Mouse (Mus musculus) hindbrain, embryonic 15.5 days (tissue): ENCODE results near the gene Hnrnpdl. TPM values are rescaled to one million over a fixed set of nuclear protein-coding genes. Genes with fewer than 3 reads are reported as not detected.

Experiments
- ATAC-seq: fragments of 200-750 bp; cut with Nextera tagmentation; 2 replicates; pipeline ENCODE4 v1.8.0; 2017; ENCODE audit warnings: low read depth, moderate number of reproducible peaks, moderate TSS enrichment; ENCODE audit not compliant: low FRiP score
- H3K27ac ChIP-seq: fragments of 300-500 bp; sonication (generic); replicated peaks from 2 replicates; pipeline ENCODE4 v1.5.1; 2015; ENCODE audit warnings: mild to moderate bottlenecking, inconsistent platforms
- H3K27me3 ChIP-seq: fragments of 300-500 bp; sonication (generic); 2 replicates; pipeline ENCODE4 v1.6.1; 2015; ENCODE audit warnings: control low read depth, inconsistent platforms
- H3K36me3 ChIP-seq: fragments of 300-500 bp; sonication (generic); 2 replicates; pipeline ENCODE4 v1.6.1; 2015; ENCODE audit warnings: control low read depth, inconsistent platforms
- H3K4me1 ChIP-seq: fragments of 300-500 bp; sonication (generic); replicated peaks from 2 replicates; pipeline ENCODE4 v1.6.1; 2015; ENCODE audit warnings: control low read depth, inconsistent platforms
- H3K4me2 ChIP-seq: fragments of 300-500 bp; sonication (generic); 2 replicates; pipeline ENCODE4 v1.6.1; 2015; ENCODE audit warnings: moderate library complexity, mild to moderate bottlenecking, inconsistent platforms
- H3K4me3 ChIP-seq: fragments of 300-500 bp; sonication (generic); 2 replicates; pipeline ENCODE4 v1.5.1; 2015; ENCODE audit warnings: mild to moderate bottlenecking, inconsistent platforms
- H3K9ac ChIP-seq: fragments of 300-500 bp; sonication (generic); 2 replicates; pipeline ENCODE4 v1.6.1; 2015; ENCODE audit warnings: inconsistent platforms
- H3K9me3 ChIP-seq: fragments of 300-500 bp; sonication (generic); 2 replicates; pipeline ENCODE4 v1.6.1; 2016; ENCODE audit warnings: control low read depth, inconsistent platforms
- WGBS: fragments of 180-500 bp; shearing (Covaris S2); methylation state at CpG from one replicate; pipeline ENCODE4 v1.1.7; 2015; 5-methylcytosine and 5-hydroxymethylcytosine counted together
- polyA plus RNA-seq: library from polyadenylated mRNA; unstranded; fragments of >200 nt; fragmentation: Nextera tagmentation; extraction: Ambion mirVana; gene quantifications from 2 replicates; pipeline ENCODE4 v1.2.1, GENCODE M21; 2015

Gene Hnrnpdl
- polyA plus RNA-seq, 1 experiment from 2014 or later = 197 TPM

DNA sequence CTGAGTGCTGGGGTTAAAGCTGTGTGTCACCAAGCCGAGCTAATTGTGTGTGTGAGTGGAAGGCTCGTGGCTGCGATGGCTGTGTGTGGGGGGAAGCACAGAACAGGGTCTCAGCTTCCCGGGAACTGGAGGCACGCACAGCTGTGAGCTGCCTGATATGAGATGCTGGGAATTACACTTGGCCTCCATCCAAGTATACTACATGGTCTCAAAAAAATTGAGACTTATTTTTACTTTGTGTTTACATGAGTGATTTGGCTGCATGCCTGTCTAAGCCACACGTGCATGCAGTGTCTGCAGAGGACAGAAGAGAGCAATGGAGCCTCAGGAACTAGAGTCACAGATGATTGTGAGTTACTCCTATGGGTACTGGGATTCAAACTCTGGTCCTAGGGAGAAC, 9.4 kb downstream of the Hnrnpdl start:
- H3K27ac ChIP-seq = peak overlapping the region; percentile 35; the same call in 1 of the 2 replicates
- 15% methylated on average over 6 of the region's 6 CpGs for WGBS
- H3K4me1 ChIP-seq = peaks cover 13% of the 10 kb centered on the region
- H3K4me2 ChIP-seq = no peak overlapping the region
- H3K4me3 ChIP-seq = no peak overlapping the region
- H3K27me3 ChIP-seq = no peaks in the 10 kb centered on the region
- ATAC-seq = peak; percentile 81
- H3K9ac ChIP-seq = no peak overlapping the region
- H3K36me3 ChIP-seq = peaks cover 32% of the 10 kb centered on the region
- H3K9me3 ChIP-seq = no peaks in the 10 kb centered on the region

GRCm38 (mm10) chr5:100024868-100025267, 14.6 kb downstream of the Hnrnpdl start:
- 94% methylated on average over 1 of the region's 1 CpGs for WGBS
- no peak for ATAC-seq

GRCm38 (mm10) chr5:100024403-100024802, 15.1 kb downstream of the Hnrnpdl start:
- Histone ChIP-seq H3K9me3 (no peaks in the 10 kb centered on the region), H3K27ac (no peak overlapping the region), H3K4me3 (no peak overlapping the region), H3K27me3 (no peaks in the 10 kb centered on the region), H3K36me3 (no peaks in the 10 kb centered on the region), H3K9ac (no peak overlapping the region), H3K4me1 (no peaks in the 10 kb centered on the region), H3K4me2 (no peak overlapping the region)
- no peak for ATAC-seq
- WGBS = 86% methylated on average over 5 of the region's 5 CpGs

More at GRCm38 (mm10) chr5:100024868-100025267, 14.6 kb downstream of the Hnrnpdl start:
- Histone ChIP-seq H3K9ac (no peak overlapping the region), H3K4me2 (no peak overlapping the region), H3K27me3 (no peaks in the 10 kb centered on the region), H3K9me3 (no peaks in the 10 kb centered on the region), H3K4me1 (peaks cover under 1% of the 10 kb centered on the region), H3K36me3 (no peaks in the 10 kb centered on the region), H3K27ac (no peak overlapping the region), H3K4me3 (no peak overlapping the region)

DNA sequence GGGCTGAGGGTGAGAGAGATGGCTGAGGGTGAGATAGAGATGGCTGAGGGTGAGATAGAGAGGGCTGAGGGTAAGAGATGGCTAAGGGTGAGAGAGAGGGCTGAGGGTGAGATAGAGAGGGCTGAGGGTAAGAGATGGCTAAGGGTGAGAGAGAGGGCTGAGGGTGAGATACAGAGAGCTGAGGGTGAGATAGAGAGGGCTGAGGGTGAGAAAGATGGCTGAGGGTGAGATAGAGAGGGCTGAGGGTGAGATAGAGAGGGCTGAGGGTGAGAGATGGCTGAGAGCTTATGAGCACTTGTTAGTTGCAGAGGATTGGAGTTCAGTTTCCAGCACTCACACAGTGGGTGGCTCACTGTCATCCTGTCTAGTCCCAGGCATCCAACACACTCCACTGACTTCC, 19.4 kb downstream of the Hnrnpdl start:
- no peak for ATAC-seq
- Histone ChIP-seq H3K36me3 (no peaks in the 10 kb centered on the region), H3K27me3 (no peaks in the 10 kb centered on the region), H3K9me3 (no peaks in the 10 kb centered on the region), H3K4me1 (no peaks in the 10 kb centered on the region), H3K4me3 (no peak overlapping the region), H3K4me2 (no peak overlapping the region), H3K27ac (no peak overlapping the region), H3K9ac (no peak overlapping the region)

- H3K4me1 ChIP-seq = no peaks in the 10 kb centered on the region
Measured at GRCm38 (mm10) chr5:100012599-100012998, 26.9 kb downstream of the Hnrnpdl start.

GRCm38 (mm10) chr5:100008485-100008884, 31.0 kb downstream of the Hnrnpdl start:
- H3K27me3 ChIP-seq = no peaks in the 10 kb centered on the region
- no peak overlapping the region for H3K9ac ChIP-seq
- ATAC-seq = no peak
- H3K27ac ChIP-seq = no peak overlapping the region
- no peaks in the 10 kb centered on the region for H3K4me1 ChIP-seq
- no peak overlapping the region for H3K4me2 ChIP-seq
- 63% methylated on average over 3 of the region's 3 CpGs for WGBS
- H3K9me3 ChIP-seq = no peaks in the 10 kb centered on the region
- no peaks in the 10 kb centered on the region for H3K36me3 ChIP-seq
- H3K4me3 ChIP-seq = no peak overlapping the region

More at GRCm38 (mm10) chr5:100012599-100012998, 26.9 kb downstream of the Hnrnpdl start:
- Histone ChIP-seq H3K36me3 (no peaks in the 10 kb centered on the region), H3K4me3 (no peak overlapping the region), H3K27ac (no peak overlapping the region), H3K9ac (no peak overlapping the region), H3K4me2 (no peak overlapping the region), H3K27me3 (no peaks in the 10 kb centered on the region), H3K9me3 (no peaks in the 10 kb centered on the region)
- no peak for ATAC-seq
- 93% methylated on average over 9 of the region's 9 CpGs for WGBS

DNA sequence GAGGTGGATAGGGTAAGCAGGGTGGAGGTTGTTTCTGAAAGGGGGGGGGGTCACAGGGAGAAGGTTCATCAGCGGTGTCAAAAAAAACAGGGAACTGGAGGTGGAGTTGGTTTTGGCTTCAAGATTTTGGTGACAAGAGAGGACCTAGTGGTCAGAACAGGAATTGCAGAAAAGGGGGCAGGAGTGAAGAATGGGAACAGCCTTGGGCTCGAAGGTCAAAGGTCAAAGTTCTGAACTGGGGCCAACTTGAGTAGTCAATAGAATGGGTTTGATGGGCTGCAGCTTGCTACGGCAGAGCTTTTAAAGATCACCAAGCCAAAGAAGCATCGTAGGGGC, 32.5 kb downstream of the Hnrnpdl start:
- 77% methylated on average over 4 of the region's 4 CpGs for WGBS
- H3K36me3 ChIP-seq = no peaks in the 10 kb centered on the region
- no peak overlapping the region for H3K4me3 ChIP-seq
- H3K27ac ChIP-seq = no peak overlapping the region
- H3K9me3 ChIP-seq = no peaks in the 10 kb centered on the region
- no peaks in the 10 kb centered on the region for H3K27me3 ChIP-seq
- H3K9ac ChIP-seq = no peak overlapping the region
- no peak for ATAC-seq
- no peaks in the 10 kb centered on the region for H3K4me1 ChIP-seq
- no peak overlapping the region for H3K4me2 ChIP-seq

- H3K4me2 ChIP-seq = no peak overlapping the region
- no peak overlapping the region for H3K27ac ChIP-seq
- ATAC-seq = no peak
- H3K4me1 ChIP-seq = no peaks in the 10 kb centered on the region
- no peak overlapping the region for H3K4me3 ChIP-seq
- no peaks in the 10 kb centered on the region for H3K27me3 ChIP-seq
- 95% methylated on average over 4 of the region's 4 CpGs for WGBS
- H3K9ac ChIP-seq = no peak overlapping the region
- no peaks in the 10 kb centered on the region for H3K36me3 ChIP-seq
- no peaks in the 10 kb centered on the region for H3K9me3 ChIP-seq
Measured at GRCm38 (mm10) chr5:100006324-100007039, 33.0 kb downstream of the Hnrnpdl start.

DNA sequence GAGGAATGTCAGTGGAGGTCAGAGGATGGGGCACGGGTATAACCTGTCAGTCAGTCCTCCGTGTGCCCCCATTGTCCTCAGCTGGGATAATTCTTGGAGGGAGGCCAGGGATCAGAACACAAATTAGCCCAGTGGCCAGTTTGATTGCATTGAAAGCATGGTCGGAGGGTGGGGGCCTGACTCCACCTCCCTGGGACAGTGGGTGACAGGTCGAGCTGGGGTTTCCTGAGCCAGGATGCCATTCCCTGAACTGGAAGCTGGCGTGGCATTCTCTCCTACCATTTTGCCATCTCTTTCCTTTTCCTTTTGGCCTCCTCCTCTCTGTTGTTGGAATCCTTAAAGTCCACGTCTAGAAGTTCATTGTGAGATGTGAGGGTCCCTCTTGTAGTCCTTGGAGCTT, 33.6 kb downstream of the Hnrnpdl start:
- Histone ChIP-seq H3K9ac (no peak overlapping the region), H3K27ac (no peak overlapping the region), H3K36me3 (no peaks in the 10 kb centered on the region), H3K9me3 (no peaks in the 10 kb centered on the region), H3K4me2 (no peak overlapping the region), H3K27me3 (no peaks in the 10 kb centered on the region), H3K4me1 (no peaks in the 10 kb centered on the region), H3K4me3 (no peak overlapping the region)
- WGBS = 85% methylated on average over 6 of the region's 6 CpGs
- no peak for ATAC-seq

DNA sequence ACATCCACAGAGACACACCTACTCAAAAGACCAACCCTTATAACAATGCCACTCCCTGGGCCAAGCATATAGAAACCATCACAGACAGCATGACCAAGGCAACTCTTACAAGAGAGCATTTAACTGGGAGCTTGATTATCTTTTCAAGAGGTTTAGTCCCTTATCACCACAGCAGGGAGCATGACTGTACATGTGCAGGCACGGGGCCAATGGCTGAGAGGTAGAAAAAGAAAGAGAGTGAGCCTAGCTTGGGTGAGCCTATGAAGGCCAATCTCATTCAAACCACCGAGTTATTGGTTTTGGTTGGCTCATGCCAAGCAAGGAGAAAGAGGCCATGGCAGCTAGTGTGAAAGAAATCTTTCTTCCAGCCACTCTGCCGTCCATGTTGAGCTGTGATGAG, 34.0 kb downstream of the Hnrnpdl start:
- no peak overlapping the region for H3K9ac ChIP-seq
- no peaks in the 10 kb centered on the region for H3K27me3 ChIP-seq
- no peaks in the 10 kb centered on the region for H3K4me1 ChIP-seq
- 67% methylated on average over 3 of the region's 3 CpGs for WGBS
- no peaks in the 10 kb centered on the region for H3K9me3 ChIP-seq
- ATAC-seq = no peak
- no peaks in the 10 kb centered on the region for H3K36me3 ChIP-seq
- no peak overlapping the region for H3K4me2 ChIP-seq
- no peak overlapping the region for H3K4me3 ChIP-seq
- H3K27ac ChIP-seq = no peak overlapping the region

GRCm38 (mm10) chr5:100003895-100004294, 35.6 kb downstream of the Hnrnpdl start:
- ATAC-seq = no peak
- H3K9ac ChIP-seq = no peak overlapping the region

DNA sequence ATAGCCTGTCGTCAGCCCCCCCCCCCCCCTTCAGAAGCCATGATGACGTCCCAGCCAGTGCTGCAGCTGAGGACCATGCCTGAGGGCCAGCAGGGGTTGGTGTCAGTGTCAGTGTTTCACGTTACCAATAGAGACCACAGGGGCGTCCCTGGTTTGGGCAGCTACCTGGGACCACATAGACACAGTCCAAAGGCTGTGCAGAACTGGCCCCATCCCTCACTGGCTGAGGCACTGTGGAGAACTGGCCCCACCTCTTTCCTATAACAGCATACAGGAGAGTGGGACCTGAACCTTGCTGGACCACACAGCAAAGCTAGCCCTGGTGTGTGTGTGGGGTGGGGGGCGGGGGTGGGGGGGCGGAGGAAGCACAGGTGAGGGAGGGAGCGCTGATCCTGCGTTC, 39.0 kb downstream of the Hnrnpdl start:
- Histone ChIP-seq H3K4me1 (no peaks in the 10 kb centered on the region), H3K27me3 (no peaks in the 10 kb centered on the region), H3K27ac (no peak overlapping the region), H3K9ac (no peak overlapping the region), H3K9me3 (no peaks in the 10 kb centered on the region), H3K4me3 (no peak overlapping the region), H3K36me3 (no peaks in the 10 kb centered on the region), H3K4me2 (no peak overlapping the region)
- WGBS = 40% methylated on average over 6 of the region's 8 CpGs
- peak; percentile 15; the same call in 1 of the 2 replicates for ATAC-seq

More at GRCm38 (mm10) chr5:100003895-100004294, 35.6 kb downstream of the Hnrnpdl start:
- no peaks in the 10 kb centered on the region for H3K4me1 ChIP-seq
- H3K9me3 ChIP-seq = no peaks in the 10 kb centered on the region
- H3K4me2 ChIP-seq = no peak overlapping the region
- WGBS = 83% methylated on average over 4 of the region's 4 CpGs
- H3K27me3 ChIP-seq = no peaks in the 10 kb centered on the region
- H3K4me3 ChIP-seq = no peak overlapping the region
- no peak overlapping the region for H3K27ac ChIP-seq
- H3K36me3 ChIP-seq = no peaks in the 10 kb centered on the region

DNA sequence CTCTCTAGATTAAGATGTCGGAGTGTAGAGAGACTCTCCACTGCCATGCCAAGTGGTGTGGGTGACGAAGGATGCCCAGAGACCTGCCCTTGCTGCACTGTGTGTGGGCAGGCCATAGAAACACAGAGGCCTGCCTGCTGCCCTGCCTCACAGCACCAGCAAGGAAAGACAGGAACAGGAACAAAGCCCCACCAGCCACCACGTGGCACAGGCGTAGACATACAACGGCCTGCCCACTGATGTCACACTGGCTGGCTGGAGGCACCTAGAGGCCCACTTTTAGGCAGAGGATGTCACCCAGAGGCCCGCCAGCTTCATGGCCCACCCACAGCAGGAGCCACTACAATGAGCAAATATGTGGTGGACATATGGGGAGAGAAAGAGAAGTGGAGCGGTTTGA, 39.4 kb downstream of the Hnrnpdl start:
- Histone ChIP-seq H3K9ac (no peak overlapping the region), H3K27ac (no peak overlapping the region), H3K36me3 (no peaks in the 10 kb centered on the region), H3K27me3 (no peaks in the 10 kb centered on the region), H3K4me3 (no peak overlapping the region), H3K4me1 (no peaks in the 10 kb centered on the region), H3K9me3 (no peaks in the 10 kb centered on the region), H3K4me2 (no peak overlapping the region)
- no peak for ATAC-seq
- WGBS = 76% methylated on average over 7 of the region's 7 CpGs
